Mouse (Mus musculus) ES-Bruce4 (cell line): Measurements from ENCODE around the gene Tmem268. TPM values are rescaled to one million over a fixed set of nuclear protein-coding genes. Genes with fewer than 3 reads are reported as not detected.

Experiments
- H3K27ac ChIP-seq: 2 replicates; pipeline ENCODE4 v1.5.1; 2012; ENCODE audit warnings: low read length, inconsistent platforms; ENCODE audit not compliant: insufficient read depth
- H3K27me3 ChIP-seq: 2 replicates; pipeline ENCODE4 v1.6.1; 2012; ENCODE audit warnings: mild to moderate bottlenecking, low read length, inconsistent platforms; ENCODE audit not compliant: control insufficient read depth, poor library complexity, insufficient read depth, severe bottlenecking
- H3K36me3 ChIP-seq: 2 replicates; pipeline ENCODE4 v1.6.1; 2012; ENCODE audit warnings: inconsistent platforms, mild to moderate bottlenecking, low read length, moderate library complexity; ENCODE audit not compliant: control insufficient read depth, poor library complexity, insufficient read depth, severe bottlenecking
- H3K4me1 ChIP-seq: one replicate; pipeline ENCODE4 v1.8.1; 2011; ENCODE audit warnings: low read length; ENCODE audit not compliant: control insufficient read depth, insufficient read depth
- H3K4me3 ChIP-seq: 2 replicates; pipeline ENCODE4 v1.5.1; 2011; ENCODE audit warnings: low read depth, mild to moderate bottlenecking, low read length
- H3K9ac ChIP-seq: 2 replicates; pipeline ENCODE4 v1.6.1; 2012; ENCODE audit warnings: low read depth, mild to moderate bottlenecking, inconsistent platforms; ENCODE audit not compliant: poor library complexity, severe bottlenecking
- H3K9me3 ChIP-seq: replicated peaks from 2 replicates; pipeline ENCODE4 v1.6.1; 2012; ENCODE audit warnings: mild to moderate bottlenecking, low read length, inconsistent platforms; ENCODE audit not compliant: control insufficient read depth, poor library complexity, insufficient read depth, severe bottlenecking
- CTCF ChIP-seq: IDR thresholded peaks from one replicate; pipeline ENCODE4 v1.8.1; 2011; ENCODE audit warnings: low read depth, low read length
- EP300 ChIP-seq: IDR thresholded peaks from 2 replicates; pipeline ENCODE4 v1.6.1; 2011; ENCODE audit warnings: low read depth, low read length; ENCODE audit not compliant: insufficient read depth
- POLR2A ChIP-seq: IDR thresholded peaks from one replicate; pipeline ENCODE4 v1.8.1; 2011; ENCODE audit warnings: low read length; ENCODE audit not compliant: insufficient read depth
- polyA plus RNA-seq: library from polyadenylated mRNA; stranded (reverse); fragments of >200 nt; gene quantifications from 2 replicates; pipeline ENCODE4 v1.2.4, GENCODE M21; 2011; ENCODE audit warnings: low read depth; ENCODE audit not compliant: missing spikeins, insufficient read depth, insufficient read length

Gene Tmem268
- polyA plus RNA-seq, 1 experiment: 8.9 TPM

DNA sequence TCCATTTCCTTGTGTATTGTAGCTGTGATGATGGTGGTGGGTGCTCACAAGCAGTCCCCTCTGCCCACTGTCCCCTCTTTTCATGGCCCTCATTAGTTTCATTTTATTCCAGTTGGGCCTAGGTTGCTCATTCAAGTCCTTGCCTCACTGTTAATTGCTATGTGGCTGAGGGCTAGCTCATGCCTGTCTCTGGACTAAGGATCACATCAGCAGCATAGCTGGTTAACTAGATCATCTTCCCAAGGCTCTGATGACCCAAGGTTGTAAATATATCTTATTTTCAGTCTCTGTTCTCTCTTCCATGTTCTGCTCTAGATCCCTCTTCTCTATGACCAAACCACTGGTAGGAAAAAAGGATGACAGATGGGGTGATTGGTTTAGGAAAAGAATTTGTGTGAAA lies 42.7 kb downstream of the Tmem268 start:
- Histone ChIP-seq H3K27me3 (peaks cover 1% of the 10 kb centered on the region; the same call in 1 of the 2 replicates), H3K27ac (no peak overlapping the region), H3K4me3 (no peak overlapping the region), H3K36me3 (no peaks in the 10 kb centered on the region), H3K9me3 (no peaks in the 10 kb centered on the region), H3K4me1 (no peaks in the 10 kb centered on the region), H3K9ac (no peak overlapping the region)
- TF ChIP-seq CTCF: no peak
- no peak for TF ChIP-seq EP300
- TF ChIP-seq POLR2A: no peak

- TF ChIP-seq EP300 (no peak), CTCF (no peak), POLR2A (no peak)
- Histone ChIP-seq H3K4me1 (no peaks in the 10 kb centered on the region), H3K9ac (no peak within 1 kb of the TSS), H3K9me3 (no peaks in the 10 kb centered on the region), H3K27me3 (peaks cover 1% of the 10 kb centered on the region; the same call in 1 of the 2 replicates), H3K27ac (no peak within 1 kb of the TSS), H3K4me3 (no peak within 1 kb of the TSS), H3K36me3 (no peaks in the 10 kb centered on the region)
These were observed 46.4 kb downstream of the Tmem268 start, which contains the start of gene Gm11213 for GRCm38 (mm10) chr4:63604945-63605344. Gm11213 (minus strand) TSS chr4:63605261.

DNA sequence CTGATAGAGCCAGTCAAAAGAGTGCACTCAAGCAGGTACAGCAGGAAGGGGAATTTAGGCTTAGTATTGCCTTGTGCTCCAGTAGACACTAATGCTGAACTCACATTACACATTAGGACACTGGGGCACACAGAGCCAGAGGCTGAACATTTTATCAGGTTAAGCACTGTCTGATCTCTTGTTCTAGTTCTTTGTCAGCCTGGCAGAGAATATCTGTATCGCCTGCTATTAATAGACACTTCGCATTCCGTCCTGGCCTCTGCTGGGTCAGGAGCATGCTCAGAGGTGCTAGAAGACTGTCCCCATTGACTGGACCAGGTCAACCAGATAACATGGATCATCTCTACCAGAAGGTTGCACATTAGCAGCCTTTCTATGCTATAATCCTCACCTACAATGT lies 47.0 kb downstream of the Tmem268 start:
- Histone ChIP-seq H3K27ac (no peak overlapping the region), H3K9ac (no peak overlapping the region), H3K4me3 (no peak overlapping the region), H3K27me3 (peaks cover 1% of the 10 kb centered on the region; the same call in 1 of the 2 replicates), H3K36me3 (no peaks in the 10 kb centered on the region), H3K9me3 (no peaks in the 10 kb centered on the region), H3K4me1 (no peaks in the 10 kb centered on the region)
- TF ChIP-seq EP300 (no peak), POLR2A (no peak), CTCF (no peak)

DNA sequence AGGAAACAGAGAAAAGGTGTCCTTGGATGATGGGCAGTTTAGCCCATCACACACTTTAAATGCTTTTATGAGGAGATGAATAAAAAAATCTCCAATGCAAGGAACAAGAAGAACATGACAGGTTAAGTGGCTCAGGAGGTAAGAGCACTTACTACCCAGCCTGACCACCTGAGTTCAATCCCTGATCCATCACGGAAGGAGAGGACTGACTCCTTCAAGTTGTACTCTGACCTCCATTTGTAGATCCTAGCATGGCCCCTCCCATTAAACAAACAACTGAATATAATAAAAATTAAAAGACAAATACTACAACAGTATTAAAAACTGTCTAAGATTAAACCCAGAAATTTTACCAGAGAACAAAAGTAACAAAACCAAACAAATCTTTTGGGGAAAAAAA lies 47.4 kb downstream of the Tmem268 start:
- Histone ChIP-seq H3K36me3 (no peaks in the 10 kb centered on the region), H3K9me3 (no peaks in the 10 kb centered on the region), H3K4me1 (no peaks in the 10 kb centered on the region), H3K4me3 (no peak overlapping the region), H3K9ac (no peak overlapping the region), H3K27ac (no peak overlapping the region), H3K27me3 (peaks cover 1% of the 10 kb centered on the region; the same call in 1 of the 2 replicates)
- TF ChIP-seq CTCF: no peak
- TF ChIP-seq POLR2A: no peak
- TF ChIP-seq EP300: no peak

DNA sequence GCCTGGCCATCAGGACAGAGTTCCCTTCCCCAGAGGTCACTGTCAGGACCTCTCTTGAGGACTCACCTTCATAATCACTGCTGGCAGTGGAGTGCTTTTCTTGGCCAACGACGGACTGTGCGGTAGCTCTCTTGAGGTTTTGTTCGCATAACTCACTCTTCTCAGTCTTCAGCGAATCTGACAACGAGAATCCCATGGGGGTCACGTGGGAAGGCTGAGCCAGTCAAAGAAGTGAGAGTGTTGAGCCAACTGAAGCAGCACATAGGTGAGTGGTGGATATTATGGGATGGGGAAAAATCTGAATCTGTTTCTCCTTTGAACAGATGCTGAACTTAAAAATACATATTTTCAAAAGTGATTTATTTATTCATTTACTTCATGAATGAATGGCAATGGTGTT lies 49.8 kb downstream of the Tmem268 start:
- Histone ChIP-seq H3K4me1 (no peaks in the 10 kb centered on the region), H3K4me3 (no peak overlapping the region), H3K36me3 (no peaks in the 10 kb centered on the region), H3K27me3 (peaks cover 1% of the 10 kb centered on the region; the same call in 1 of the 2 replicates), H3K9me3 (no peaks in the 10 kb centered on the region), H3K27ac (no peak overlapping the region), H3K9ac (no peak overlapping the region)
- no peak for TF ChIP-seq EP300
- no peak for TF ChIP-seq CTCF

GRCm38 (mm10) chr4:63621861-63622260 lies 63.3 kb downstream of the Tmem268 start:
- no peaks in the 10 kb centered on the region; the same call in 1 of the 2 replicates for H3K27me3 ChIP-seq
- no peak for TF ChIP-seq POLR2A
- TF ChIP-seq EP300: no peak
- H3K36me3 ChIP-seq: no peaks in the 10 kb centered on the region
- no peak overlapping the region for H3K9ac ChIP-seq
- no peak overlapping the region for H3K4me3 ChIP-seq
- no peaks in the 10 kb centered on the region for H3K4me1 ChIP-seq
- no peaks in the 10 kb centered on the region for H3K9me3 ChIP-seq
- no peak overlapping the region for H3K27ac ChIP-seq

- Histone ChIP-seq H3K27me3 (no peaks in the 10 kb centered on the region; the same call in 1 of the 2 replicates), H3K36me3 (no peaks in the 10 kb centered on the region), H3K27ac (no peak within 1 kb of the TSS), H3K9ac (no peak within 1 kb of the TSS), H3K4me3 (no peak within 1 kb of the TSS), H3K9me3 (no peaks in the 10 kb centered on the region), H3K4me1 (no peaks in the 10 kb centered on the region)
- TF ChIP-seq CTCF (peak; percentile 55), EP300 (no peak)
These were observed 63.8 kb downstream of the Tmem268 start, which contains the start of gene Tex48 for GRCm38 (mm10) chr4:63622378-63622835. Tex48 (minus strand) TSS chr4:63622428.
